ENCODE assay signal across 23 mouse cellular contexts in the genomic region with DNA sequence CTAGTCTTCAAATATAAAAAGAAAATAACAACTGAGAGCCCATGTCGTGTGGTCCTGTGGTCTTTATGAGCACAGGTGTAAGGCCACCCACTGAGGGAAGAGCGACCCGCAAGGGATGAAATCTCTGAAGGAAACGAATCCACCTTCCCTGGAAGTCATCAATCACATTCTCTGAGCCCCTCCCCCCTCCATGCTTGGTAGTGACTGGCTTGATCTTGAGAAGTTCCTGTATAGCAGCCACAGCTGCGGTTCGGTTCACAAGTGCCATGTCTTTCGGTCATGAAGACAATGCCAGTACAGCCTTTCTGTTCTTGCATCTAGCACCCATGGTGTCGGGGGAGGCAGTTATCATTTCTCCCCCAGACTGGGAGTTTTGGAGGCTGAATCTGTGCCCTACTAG. TPM values are rescaled to one million over a fixed set of nuclear protein-coding genes. Genes with fewer than 3 reads are reported as not detected.
DNase-seq lines count a peak whose midpoint lies in the region; ATAC-seq lines count a peak whose summit lies in the region.
"Had no signal": no experiment of that assay in that cellular context is flagged by ENCODE, and none has a peak within 500 bp of the region (broad histone marks: within the 10 kb centered on the region; RNA-seq: fewer than 3 reads in every experiment).

No protein-coding gene starts in this region.

- no peak overlapping the region for H3K4me3 ChIP-seq in forebrain, embryonic 14.5 days (ENCODE audit: low read depth, low read length)
- H3K4me3 ChIP-seq: embryonic facial prominence, embryonic 15.5 days; erythroblast, embryonic 14.5 days; forebrain, embryonic 10.5 days; forebrain, embryonic 15.5 days; heart, embryonic 12.5 days; hindbrain, embryonic 12.5 days had no signal

- H3K9ac ChIP-seq in forebrain, embryonic 14.5 days (ENCODE audit: low read length), result no peak overlapping the region
- H3K9ac ChIP-seq: embryonic facial prominence, embryonic 15.5 days; forebrain, embryonic 15.5 days; heart, embryonic 12.5 days; hindbrain, embryonic 12.5 days had no signal

- 0 out of 2 replicates have a peak, but pooled peaks have one; percentile 17 for ATAC-seq in megakaryocyte progenitor cell, adult 5-6 weeks (replicated peaks; ENCODE audit: poor library complexity)
- no peak for ATAC-seq in monocyte, adult 5-6 weeks (replicated peaks; ENCODE audit: insufficient number of reproducible peaks, low FRiP score, low TSS enrichment, poor library complexity, severe bottlenecking)
- ATAC-seq in forebrain, embryonic 14.5 days, result no peak
- ATAC-seq: forebrain, embryonic 15.5 days; hindbrain, embryonic 16.5 days; inflammation-experienced regulatory T-cells, adult 6 months; Patski had no signal

- H3K9me3 ChIP-seq in forebrain, embryonic 14.5 days (replicated peaks; ENCODE audit: control insufficient read depth, low read length), result no peaks in the 10 kb centered on the region
- H3K9me3 ChIP-seq: embryonic facial prominence, embryonic 15.5 days; forebrain, embryonic 10.5 days; forebrain, embryonic 15.5 days; heart, embryonic 12.5 days; hindbrain, embryonic 12.5 days had no signal

- intact Hi-C loops in heart, postnatal 25 days (cut with DNase I), result no loop called here

- DNase-seq in heart, adult 11 months, result peak; percentile 45
- no peak for DNase-seq in heart, postnatal 25 days (ENCODE audit: low spot score)
- peak; percentile 51 for DNase-seq in thymus, postnatal 25 days
- DNase-seq in forebrain, embryonic 14.5 days (ENCODE audit: low spot score), result no peak
- DNase-seq in urinary bladder, adult 18-20 months (ENCODE audit: low spot score in 2 of 2), result no peak
- DNase-seq: adrenal gland, adult 8-10 months; adrenal gland, postnatal 36 days; cerebellum, adult 2 months; cerebellum, postnatal 10 days; gastrocnemius, postnatal 10 days; heart, postnatal 36 days had no signal

- no peaks in the 10 kb centered on the region for H3K4me1 ChIP-seq in forebrain, embryonic 14.5 days (ENCODE audit: control insufficient read depth, insufficient read depth, low read length)
- H3K4me1 ChIP-seq: embryonic facial prominence, embryonic 15.5 days; forebrain, embryonic 15.5 days; heart, embryonic 12.5 days; hindbrain, embryonic 12.5 days had no signal

- no peaks in the 10 kb centered on the region for H3K27me3 ChIP-seq in forebrain, embryonic 14.5 days (replicated peaks; ENCODE audit: control insufficient read depth, insufficient read depth, low read length)
- H3K27me3 ChIP-seq: embryonic facial prominence, embryonic 15.5 days; forebrain, embryonic 15.5 days; hindbrain, embryonic 12.5 days had no signal

- H3K4me2 ChIP-seq in forebrain, embryonic 14.5 days (ENCODE audit: low read length), result no peak overlapping the region
- H3K4me2 ChIP-seq: embryonic facial prominence, embryonic 15.5 days; forebrain, embryonic 15.5 days; heart, embryonic 12.5 days; hindbrain, embryonic 12.5 days had no signal

- no peaks in the 10 kb centered on the region for H3K36me3 ChIP-seq in forebrain, embryonic 14.5 days (ENCODE audit: control insufficient read depth, insufficient read depth, low read length)
- H3K36me3 ChIP-seq: embryonic facial prominence, embryonic 15.5 days; forebrain, embryonic 10.5 days; forebrain, embryonic 15.5 days; heart, embryonic 12.5 days; hindbrain, embryonic 12.5 days had no signal

- H3K27ac ChIP-seq in forebrain, embryonic 14.5 days (ENCODE audit: low read depth, low read length), result no peak overlapping the region
- H3K27ac ChIP-seq: embryonic facial prominence, embryonic 15.5 days; forebrain, embryonic 10.5 days; forebrain, embryonic 15.5 days; hindbrain, embryonic 12.5 days had no signal

- WGBS in forebrain, embryonic 14.5 days, result 89% methylated on average over 8 of the region's 8 CpGs

RNA-seq across cellular contexts. Expression of gene Mfsd9, which starts 52.8 kb away (rescaled TPM):
- under 1 TPM; 0.70 to 0.83 TPM for total RNA-seq in heart, postnatal 25 days (2021)
- 1.1 and 1.4 TPM in 2 replicates for total RNA-seq in megakaryocyte progenitor cell, adult 5-6 weeks (2015)
- total RNA-seq in megakaryocyte progenitor cell, adult 5-6 weeks (2017), result 2.4 and 3.0 TPM in 2 replicates
- 0.75 to 3.6 TPM (median 0.76 TPM) in 3 replicates for total RNA-seq in monocyte, adult 5-6 weeks (2017)
- 5.4 and 6.5 TPM in 2 replicates for polyA plus RNA-seq in forebrain, embryonic 14.5 days (2014; fragmentation: Nextera tagmentation; extraction: Ambion mirVana)

RNA-seq across cellular contexts. Expression of gene Slc9a2, which starts 57.3 kb away (rescaled TPM):
- 1 to 10 TPM; 1.0 to 1.2 TPM for total RNA-seq in heart, postnatal 25 days (2021)
- total RNA-seq in megakaryocyte progenitor cell, adult 5-6 weeks (2015), result not detected in 2 replicates
- total RNA-seq in megakaryocyte progenitor cell, adult 5-6 weeks (2017), result 0.04 and 0.10 TPM in 2 replicates
- total RNA-seq in monocyte, adult 5-6 weeks (2017), result 0.87 to 1.1 TPM (median 0.96 TPM) in 3 replicates
- 0.09 and 0.14 TPM in 2 replicates for polyA plus RNA-seq in forebrain, embryonic 14.5 days (2014; fragmentation: Nextera tagmentation; extraction: Ambion mirVana)
- total RNA-seq: MEL had no signal
- polyA plus RNA-seq: erythroblast, embryonic 14.5 days; forebrain, embryonic 10.5 days; inflammation-experienced regulatory T-cells, adult 6 months had no signal

Comparison
In these comparisons a context has a peak if more than half of its experiments do, and no peak if none do; other contexts are left out.
1. DNase-seq: peak in heart, adult 11 months (single experiment) and thymus, postnatal 25 days (single experiment); none in heart, postnatal 25 days (single experiment), forebrain, embryonic 14.5 days (single experiment) and urinary bladder, adult 18-20 months (0 of 2).